Mouse (Mus musculus) megakaryocyte progenitor cell, adult 5-6 weeks (primary cell): ENCODE measurements at regions not wholly inside any gene's neighbourhood (a gene's known extent, or its start where the extent isn't known, plus 50 kb on each side); places are given as distances from the start of the nearest gene placed in this dataset.
A peak's percentile ranks its signal among the peaks of the same experiment; 100 is the strongest.
"Not testable (repeated sequence)": the region's sequence is repeated elsewhere in the genome, so short reads cannot be mapped to it uniquely, and the experiment has no call there.

Source experiments
- ATAC-seq: replicated peaks from 2 replicates; pipeline ENCODE4 v1.8.0; 2016; ENCODE audit warnings: mild to moderate bottlenecking, moderate TSS enrichment, inconsistent platforms; ENCODE audit not compliant: poor library complexity

GRCm38 (mm10) chr13:83742546-83742945 is 238.7 kb downstream of the Mef2c start:
- ATAC-seq, result no peak

- no peak for ATAC-seq
Measured at GRCm38 (mm10) chr13:83743381-83743780, 239.5 kb downstream of the Mef2c start.

GRCm38 (mm10) chr13:83744110-83744752 is 240.4 kb downstream of the Mef2c start:
- ATAC-seq, result no peak

- ATAC-seq, result peak; percentile 48
Measured at GRCm38 (mm10) chr13:83744981-83745555, 241.2 kb downstream of the Mef2c start.

GRCm38 (mm10) chr13:83745961-83746360 is 242.1 kb downstream of the Mef2c start:
- no peak for ATAC-seq

- no peak for ATAC-seq
Measured at GRCm38 (mm10) chr13:83747671-83748070, 243.8 kb downstream of the Mef2c start.

- ATAC-seq, result no peak
Measured at GRCm38 (mm10) chr13:83749376-83750150, 245.7 kb downstream of the Mef2c start.

- ATAC-seq, result no peak
Measured at GRCm38 (mm10) chr13:83750437-83750836, 246.6 kb downstream of the Mef2c start.

GRCm38 (mm10) chr13:83760387-83761170 is 256.7 kb downstream of the Mef2c start:
- ATAC-seq, result no peak

GRCm38 (mm10) chr13:83762484-83762883 is 258.6 kb downstream of the Mef2c start:
- no peak for ATAC-seq

- ATAC-seq, result not testable (repeated sequence)
Measured at GRCm38 (mm10) chr13:83763288-83763687, 259.5 kb downstream of the Mef2c start.

- ATAC-seq, result no peak
Measured at GRCm38 (mm10) chr13:83785643-83786042, 281.8 kb downstream of the Mef2c start.

- no peak for ATAC-seq
Measured at GRCm38 (mm10) chr13:83809535-83809934, 305.7 kb downstream of the Mef2c start.

GRCm38 (mm10) chr13:83820291-83820690 is 316.5 kb downstream of the Mef2c start:
- no peak for ATAC-seq

- ATAC-seq, result no peak
Measured at GRCm38 (mm10) chr13:83820721-83821120, 316.9 kb downstream of the Mef2c start.

- no peak for ATAC-seq
Measured at GRCm38 (mm10) chr13:83824926-83825325, 321.1 kb downstream of the Mef2c start.

- no peak for ATAC-seq
Measured at GRCm38 (mm10) chr13:83826841-83827463, 323.1 kb downstream of the Mef2c start.

- ATAC-seq, result no peak
Measured at GRCm38 (mm10) chr13:83865932-83866685, 356.0 kb upstream of the Tmem161b start.

- ATAC-seq, result no peak
Measured at GRCm38 (mm10) chr13:83867211-83867610, 354.9 kb upstream of the Tmem161b start.

- ATAC-seq, result no peak
Measured at GRCm38 (mm10) chr13:83867831-83868473, 354.1 kb upstream of the Tmem161b start.
